Mouse (Mus musculus) spleen, adult 2 months (tissue): ENCODE data around the gene Adgrl3.

Experiments
- CTCF ChIP-seq: fragments of 200-500 bp; IDR thresholded peaks from 2 replicates; pipeline ENCODE4 v1.5.1; 2011; ENCODE audit warnings: mild to moderate bottlenecking, inconsistent platforms; ENCODE audit not compliant: insufficient read depth, insufficient read length, insufficient replicate concordance; ENCODE audit errors: extremely low read depth
- POLR2A ChIP-seq: fragments of 200-500 bp; IDR thresholded peaks from 2 replicates; pipeline ENCODE4 v1.6.1; 2011; ENCODE audit warnings: low read depth, low read length, inconsistent platforms

- TF ChIP-seq CTCF (no peak), POLR2A (no peak)
These were observed 139.1 kb downstream of the Adgrl3 start for GRCm38 (mm10) chr5:81159013-81159412.
